Mouse (Mus musculus) B cell, adult 62 days (primary cell): Measurements from ENCODE around the gene Faap20. TPM values are rescaled to one million over a fixed set of nuclear protein-coding genes. Genes with fewer than 3 reads are reported as not detected.

ENCODE experiments used
- total RNA-seq: library from RNA; stranded (reverse); gene quantifications from 4 replicates; pipeline ENCODE4 v1.2.4, GENCODE M21; 2023

Faap20 gene
- total RNA-seq, result 34.2 to 42.7 TPM (median 37.0 TPM) in 4 replicates

DNA sequence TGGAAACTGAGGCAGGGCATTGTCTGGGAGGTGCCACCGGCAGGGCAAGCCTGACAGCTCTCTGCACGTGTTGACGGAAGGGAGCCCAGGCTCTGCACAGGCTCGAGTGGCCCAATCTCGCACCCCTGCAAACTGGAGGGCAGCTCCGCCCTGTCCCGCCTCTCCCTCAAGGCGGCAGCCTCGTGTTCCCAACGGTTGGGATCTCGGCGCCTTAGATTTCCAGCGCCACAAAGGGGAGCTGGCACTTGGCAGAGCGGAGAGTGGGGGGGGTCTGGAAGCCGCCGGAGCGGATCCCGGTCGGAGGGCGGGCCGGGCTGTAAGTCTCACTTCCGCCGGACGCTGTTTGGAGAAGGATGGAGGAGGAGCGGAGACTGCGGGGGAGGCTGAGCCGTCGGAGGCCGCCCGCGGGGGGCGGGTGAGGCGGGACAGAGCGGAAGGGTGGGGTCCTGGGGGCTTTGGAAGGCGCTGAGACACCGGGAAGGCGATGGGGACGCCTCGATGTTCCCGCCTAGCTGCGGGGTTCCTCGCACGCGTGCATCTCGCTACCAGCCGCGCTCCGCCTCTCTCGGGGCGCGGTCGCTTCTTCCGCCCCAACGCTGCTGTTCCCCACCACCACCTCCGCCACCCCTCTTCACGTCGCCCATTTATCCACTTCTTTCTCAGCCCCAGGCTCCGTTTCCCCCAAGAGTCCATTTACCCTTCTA, at the start of gene Faap20:
Faap20 (plus strand) TSS at position 155 of the 704 bp plus-strand sequence.

DNA sequence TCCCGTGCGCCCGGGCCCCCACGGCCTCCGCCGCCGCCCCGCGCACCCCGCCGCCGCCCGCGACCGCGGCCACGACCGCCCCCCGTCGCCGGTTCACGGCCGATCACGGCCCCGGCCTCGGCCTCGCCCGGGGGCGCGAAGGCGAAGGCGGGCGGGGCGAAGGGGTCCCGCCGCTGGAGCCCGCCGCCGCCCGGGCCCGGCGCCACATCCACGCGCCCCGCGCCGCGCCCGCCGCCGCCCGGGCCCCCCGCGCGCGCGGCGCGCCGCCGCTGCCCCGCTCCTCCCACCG, 27.1 kb upstream of the Faap20 start, which contains the start of gene Ski:
Ski (minus strand) TSS at position 41 of the 289 bp plus-strand sequence.

Other genes starting within 250 kb of the Faap20 start
- gene Plch2, start 193.0 kb upstream of the Faap20 start, total RNA-seq, result 0.16 to 0.91 TPM in 2 of 4 replicates, not detected in the others
- 8.1 to 10.3 TPM (median 9.6 TPM) in 4 replicates for gene Pex10, start 182.8 kb upstream of the Faap20 start, total RNA-seq
- gene Rer1, start 163.4 kb upstream of the Faap20 start, total RNA-seq, result 46.4 to 49.9 TPM (median 48.5 TPM) in 4 replicates
- gene Morn1, start 163.2 kb upstream of the Faap20 start, total RNA-seq, result 2.7 to 5.3 TPM (median 3.9 TPM) in 4 replicates
- gene Ski, start 27.2 kb upstream of the Faap20 start, total RNA-seq, result 50.0 to 53.9 TPM (median 50.4 TPM) in 4 replicates
- gene Prkcz, start 111.6 kb downstream of the Faap20 start, total RNA-seq, result 5.7 to 8.7 TPM (median 6.1 TPM) in 4 replicates
- not detected in 4 replicates for gene Gabrd, start 148.3 kb downstream of the Faap20 start, total RNA-seq
- 0.21 to 0.47 TPM in 2 of 4 replicates, not detected in the others for gene Cfap74, start 159.4 kb downstream of the Faap20 start, total RNA-seq
- gene Tmem52, start 219.3 kb downstream of the Faap20 start, total RNA-seq, result not detected in 4 replicates
- gene Gnb1, start 241.6 kb downstream of the Faap20 start, total RNA-seq, result 248 to 277 TPM (median 264 TPM) in 4 replicates